Mouse (Mus musculus): ENCODE data around the gene Ccr7. TPM values are rescaled to one million over a fixed set of nuclear protein-coding genes. Genes with fewer than 3 reads are reported as not detected.

Gene Ccr7
- total and polyA plus RNA-seq, 3 experiments = 203 to 306 (median 241) TPM

- Histone ChIP-seq H3K9me3 (replicated peaks; ENCODE audit: low read length) (no peaks in the 10 kb centered on the region), H3K4me2 (ENCODE audit: insufficient read depth, low read depth, poor library complexity, severe bottlenecking) (no peak overlapping the region), H3K36me3 (replicated peaks in 1 of 2; ENCODE audit: control insufficient read depth in 1 of 2, insufficient read depth in 1 of 2, low read length in 1 of 2) (peaks cover 10 to 18% of the 10 kb centered on the region in 2 experiments), H3K27ac (ENCODE audit: insufficient read depth, low read depth) (no peak overlapping the region), H3K79me2 (replicated peaks; ENCODE audit: control insufficient read depth, extremely low read depth, insufficient read depth, poor library complexity, severe bottlenecking) (no peaks in the 10 kb centered on the region), H3K9ac (ENCODE audit: insufficient read depth, low read depth) (no peak overlapping the region), H3K4me1 (ENCODE audit: control insufficient read depth in 1 of 2, insufficient read depth in 2 of 2) (peaks cover 25 to 71% of the 10 kb centered on the region in 2 experiments), H3K27me3 (replicated peaks) (no peaks in the 10 kb centered on the region), H3K4me3 (replicated peaks in 1 of 3; ENCODE audit: low read depth in 2 of 3, low read length in 2 of 3, poor library complexity in 1 of 3) (no peak overlapping the region)
- no peak for TF ChIP-seq GABPA (IDR thresholded peaks at IDR 0.05; ENCODE audit: insufficient replicate concordance, low read depth, low read length)
- TF ChIP-seq MXI1 (IDR thresholded peaks at IDR 0.05; ENCODE audit: low read depth, low read length) = no peak
- no peak for TF ChIP-seq ZKSCAN1 (IDR thresholded peaks at IDR 0.05; ENCODE audit: borderline replicate concordance, low read depth, low read length)
- TF ChIP-seq KAT2A (IDR thresholded peaks at IDR 0.05; ENCODE audit: insufficient replicate concordance, low read length) = no peak
- no peak for TF ChIP-seq ZNF384 (IDR thresholded peaks at IDR 0.05; ENCODE audit: low read depth, low read length)
- no peak for DNase-seq (ENCODE audit: extremely low read depth)
- in situ Hi-C loops (cut with MboI; ENCODE audit: low pct_ligation_motif_present, low pct_unique_long_range_greater_than_20kb, low sequenced_read_pairs) (no loop called here), dilution Hi-C loops (cut with MboI; ENCODE audit: extremely low pct_ligation_motif_present, extremely low pct_unique_long_range_greater_than_20kb, low sequenced_read_pairs) (no loop called here)
Observed at GRCm38 (mm10) chr11:99138976-99139375, 15.9 kb downstream of the Ccr7 start.

- no peak for DNase-seq (ENCODE audit: extremely low read depth)
- in situ Hi-C loops (cut with MboI; ENCODE audit: low pct_ligation_motif_present, low pct_unique_long_range_greater_than_20kb, low sequenced_read_pairs) = no loop called here
- Histone ChIP-seq H3K9ac (ENCODE audit: insufficient read depth, low read depth) (no peak overlapping the region), H3K79me2 (replicated peaks; ENCODE audit: control insufficient read depth, extremely low read depth, insufficient read depth, poor library complexity, severe bottlenecking) (no peaks in the 10 kb centered on the region), H3K4me1 (ENCODE audit: control insufficient read depth in 1 of 2, insufficient read depth in 2 of 2) (peaks cover 24 to 72% of the 10 kb centered on the region in 2 experiments), H3K36me3 (replicated peaks in 1 of 2; ENCODE audit: control insufficient read depth in 1 of 2, insufficient read depth in 1 of 2, low read length in 1 of 2) (peaks cover 0 to 6% of the 10 kb centered on the region in 2 experiments), H3K9me3 (replicated peaks; ENCODE audit: low read length) (no peaks in the 10 kb centered on the region), H3K27ac (ENCODE audit: insufficient read depth, low read depth) (no peak overlapping the region), H3K4me2 (ENCODE audit: insufficient read depth, low read depth, poor library complexity, severe bottlenecking) (no peak overlapping the region), H3K27me3 (replicated peaks) (no peaks in the 10 kb centered on the region), H3K4me3 (replicated peaks in 1 of 3; ENCODE audit: low read depth in 2 of 3, low read length in 2 of 3, poor library complexity in 1 of 3) (no peak overlapping the region)
- TF ChIP-seq MXI1 (IDR thresholded peaks at IDR 0.05; ENCODE audit: low read depth, low read length) = no peak
- no peak for TF ChIP-seq MYC (IDR thresholded peaks at IDR 0.05; ENCODE audit: low read depth, low read length)
- TF ChIP-seq GABPA (IDR thresholded peaks at IDR 0.05; ENCODE audit: insufficient replicate concordance, low read depth, low read length) = no peak
- TF ChIP-seq IRF4 (IDR thresholded peaks at IDR 0.05; ENCODE audit: low read depth, low read length) = no peak
- TF ChIP-seq UBTF (IDR thresholded peaks at IDR 0.05; ENCODE audit: low read depth, low read length) = no peak
- no peak for TF ChIP-seq NELFE (IDR thresholded peaks at IDR 0.05; ENCODE audit: low read depth, low read length)
- TF ChIP-seq SMC3 (IDR thresholded peaks at IDR 0.05; ENCODE audit: low read depth, low read length) = no peak
- TF ChIP-seq NRF1 (IDR thresholded peaks at IDR 0.05; ENCODE audit: low read depth, low read length) = no peak
- TF ChIP-seq ZKSCAN1 (IDR thresholded peaks at IDR 0.05; ENCODE audit: borderline replicate concordance, low read depth, low read length) = no peak
- no peak for TF ChIP-seq ZMIZ1 (IDR thresholded peaks at IDR 0.05; ENCODE audit: low read depth, low read length)
- no peak for TF ChIP-seq USF1 (IDR thresholded peaks at IDR 0.05; ENCODE audit: low read depth, low read length)
- dilution Hi-C loops (cut with MboI; ENCODE audit: extremely low pct_ligation_motif_present, extremely low pct_unique_long_range_greater_than_20kb, low sequenced_read_pairs) = no loop called here
Observed at GRCm38 (mm10) chr11:99137385-99137784, 17.5 kb downstream of the Ccr7 start.

GRCm38 (mm10) chr11:99136961-99137360 lies 17.9 kb downstream of the Ccr7 start:
- dilution Hi-C loops (cut with MboI; ENCODE audit: extremely low pct_ligation_motif_present, extremely low pct_unique_long_range_greater_than_20kb, low sequenced_read_pairs) = no loop called here

More at GRCm38 (mm10) chr11:99136961-99137360, 17.9 kb downstream of the Ccr7 start:
- no peak for DNase-seq (ENCODE audit: extremely low read depth)
- TF ChIP-seq POLR2A (IDR thresholded peaks at IDR 0.05; ENCODE audit: low read depth, low read length) (no peak), MYC (IDR thresholded peaks at IDR 0.05; ENCODE audit: low read depth, low read length) (no peak), BHLHE40 (IDR thresholded peaks at IDR 0.05; ENCODE audit: low read depth, low read length) (no peak), MXI1 (IDR thresholded peaks at IDR 0.05; ENCODE audit: low read depth, low read length) (no peak), IRF4 (IDR thresholded peaks at IDR 0.05; ENCODE audit: low read depth, low read length) (no peak), ZMIZ1 (IDR thresholded peaks at IDR 0.05; ENCODE audit: low read depth, low read length) (no peak), ZKSCAN1 (IDR thresholded peaks at IDR 0.05; ENCODE audit: borderline replicate concordance, low read depth, low read length) (no peak), MEF2A (IDR thresholded peaks at IDR 0.05; ENCODE audit: borderline replicate concordance, low read depth, low read length) (no peak), MAFK (IDR thresholded peaks at IDR 0.05; ENCODE audit: insufficient replicate concordance, low read length) (no peak), RCOR1 (conservative IDR thresholded peaks at IDR 0.05; ENCODE audit: low read depth, low read length) (no peak), USF2 (conservative IDR thresholded peaks at IDR 0.05; ENCODE audit: low read depth, low read length) (no peak), NELFE (IDR thresholded peaks at IDR 0.05; ENCODE audit: low read depth, low read length) (no peak), CHD1 (IDR thresholded peaks at IDR 0.05; ENCODE audit: low read depth, low read length) (no peak)
- Histone ChIP-seq H3K36me3 (replicated peaks in 1 of 2; ENCODE audit: control insufficient read depth in 1 of 2, insufficient read depth in 1 of 2, low read length in 1 of 2) (peaks cover 0 to 2% of the 10 kb centered on the region in 2 experiments), H3K27me3 (replicated peaks) (no peaks in the 10 kb centered on the region), H3K4me1 (ENCODE audit: control insufficient read depth in 1 of 2, insufficient read depth in 2 of 2) (peaks cover 27 to 72% of the 10 kb centered on the region in 2 experiments), H3K9ac (ENCODE audit: insufficient read depth, low read depth) (no peak overlapping the region), H3K27ac (ENCODE audit: insufficient read depth, low read depth) (no peak overlapping the region), H3K79me2 (replicated peaks; ENCODE audit: control insufficient read depth, extremely low read depth, insufficient read depth, poor library complexity, severe bottlenecking) (no peaks in the 10 kb centered on the region), H3K4me3 (replicated peaks in 1 of 3; ENCODE audit: low read depth in 2 of 3, low read length in 2 of 3, poor library complexity in 1 of 3) (no peak overlapping the region), H3K4me2 (ENCODE audit: insufficient read depth, low read depth, poor library complexity, severe bottlenecking) (no peak overlapping the region), H3K9me3 (replicated peaks; ENCODE audit: low read length) (no peaks in the 10 kb centered on the region)
- in situ Hi-C loops (cut with MboI; ENCODE audit: low pct_ligation_motif_present, low pct_unique_long_range_greater_than_20kb, low sequenced_read_pairs) = no loop called here
